Comparison of ENCODE assay signal across 18 mouse cellular contexts in genomic region chr5:28498846-28499245, GRCm38 (mm10). TPM values are rescaled to one million over a fixed set of nuclear protein-coding genes. Genes with fewer than 3 reads are reported as not detected.
"Had no signal": no experiment of that assay in that cellular context is flagged by ENCODE, and none has a peak within 500 bp of the region (broad histone marks: within the 10 kb centered on the region; RNA-seq: fewer than 3 reads in every experiment).

No protein-coding gene starts in this region.

- H3K4me1 ChIP-seq: neural tube, embryonic 12.5 days; neural tube, embryonic 13.5 days; neural tube, embryonic 15.5 days had no signal

- H3K4me2 ChIP-seq: neural tube, embryonic 12.5 days; neural tube, embryonic 13.5 days; neural tube, embryonic 15.5 days; stomach, embryonic 15.5 days had no signal

- H3K9ac ChIP-seq: neural tube, embryonic 12.5 days; neural tube, embryonic 13.5 days; neural tube, embryonic 15.5 days; stomach, embryonic 15.5 days had no signal

- H3K36me3 ChIP-seq: neural tube, embryonic 12.5 days; neural tube, embryonic 13.5 days; neural tube, embryonic 15.5 days; stomach, embryonic 15.5 days had no signal

- H3K4me3 ChIP-seq: neural tube, embryonic 12.5 days; neural tube, embryonic 13.5 days; neural tube, embryonic 15.5 days; stomach, embryonic 15.5 days had no signal

- H3K27ac ChIP-seq: neural tube, embryonic 12.5 days; neural tube, embryonic 13.5 days; neural tube, embryonic 15.5 days had no signal

- DNase-seq: retina, postnatal 1 day; right cerebral cortex, adult 18-20 months; right cerebral cortex, postnatal 14 days; right cerebral cortex, postnatal 25 days; right cerebral cortex, postnatal 4 days; spleen, adult 18-20 months; thymus, adult 18-20 months; thymus, adult 2 months; thymus, postnatal 14 days; thymus, postnatal 25 days; thymus, postnatal 36 days; thymus, postnatal 4 days had no signal

- H3K9me3 ChIP-seq: neural tube, embryonic 12.5 days; neural tube, embryonic 13.5 days; neural tube, embryonic 15.5 days; stomach, embryonic 15.5 days had no signal

- H3K27me3 ChIP-seq: neural tube, embryonic 12.5 days; neural tube, embryonic 13.5 days; neural tube, embryonic 15.5 days; stomach, embryonic 15.5 days had no signal

RNA-seq across cellular contexts. Expression of gene Shh, which starts 31.8 kb away (rescaled TPM):
- total RNA-seq: neutrophil, adult 5-6 weeks had no signal
- polyA plus RNA-seq: spleen, adult 2 months had no signal
